Mouse (Mus musculus) hindbrain, embryonic 12.5 days (tissue): ENCODE data around the gene Mast3. TPM values are rescaled to one million over a fixed set of nuclear protein-coding genes. Genes with fewer than 3 reads are reported as not detected.

ENCODE experiments used
- ATAC-seq: fragments of 200-750 bp; cut with Nextera tagmentation; 2 replicates; pipeline ENCODE4 v1.8.0; 2017; ENCODE audit warnings: moderate TSS enrichment; ENCODE audit not compliant: low FRiP score
- H3K27ac ChIP-seq: fragments of 300-500 bp; sonication (generic); 2 replicates; pipeline ENCODE4 v1.5.1; 2016; ENCODE audit warnings: mild to moderate bottlenecking
- H3K27me3 ChIP-seq: fragments of 300-500 bp; sonication (generic); 2 replicates; pipeline ENCODE4 v1.6.1; 2016; ENCODE audit warnings: mild to moderate bottlenecking
- H3K36me3 ChIP-seq: fragments of 300-500 bp; sonication (generic); 2 replicates; pipeline ENCODE4 v1.6.1; 2016; ENCODE audit warnings: mild to moderate bottlenecking
- H3K4me1 ChIP-seq: fragments of 300-500 bp; sonication (generic); 2 replicates; pipeline ENCODE4 v1.6.1; 2016
- H3K4me2 ChIP-seq: fragments of 300-500 bp; sonication (generic); replicated peaks from 2 replicates; pipeline ENCODE4 v1.6.1; 2016; ENCODE audit warnings: mild to moderate bottlenecking
- H3K4me3 ChIP-seq: fragments of 300-500 bp; sonication (generic); 2 replicates; pipeline ENCODE4 v1.5.1; 2016; ENCODE audit warnings: mild to moderate bottlenecking
- H3K9ac ChIP-seq: fragments of 300-500 bp; sonication (generic); 2 replicates; pipeline ENCODE4 v1.6.1; 2016; ENCODE audit warnings: mild to moderate bottlenecking, moderate library complexity
- H3K9me3 ChIP-seq: fragments of 300-500 bp; sonication (generic); replicated peaks from 2 replicates; pipeline ENCODE4 v1.6.1; 2016; ENCODE audit warnings: mild to moderate bottlenecking
- WGBS: fragments of 180-500 bp; shearing (Covaris S2); methylation state at CpG from one replicate; pipeline ENCODE4 v1.1.7; 2016; 5-methylcytosine and 5-hydroxymethylcytosine counted together
- microRNA-seq: library from miRNA; unstranded; fragments of <30 nt; microRNA quantifications from one replicate; pipeline ENCODE4, GENCODE M21; 2017
- polyA plus RNA-seq: library from polyadenylated mRNA; unstranded; fragments of >200 nt; fragmentation: Nextera tagmentation; extraction: Ambion mirVana; gene quantifications from 2 replicates; pipeline ENCODE4 v1.2.1, GENCODE M21; 2016

Gene Mast3
- polyA plus RNA-seq, 1 experiment from 2014 or later = 17.7 TPM

DNA sequence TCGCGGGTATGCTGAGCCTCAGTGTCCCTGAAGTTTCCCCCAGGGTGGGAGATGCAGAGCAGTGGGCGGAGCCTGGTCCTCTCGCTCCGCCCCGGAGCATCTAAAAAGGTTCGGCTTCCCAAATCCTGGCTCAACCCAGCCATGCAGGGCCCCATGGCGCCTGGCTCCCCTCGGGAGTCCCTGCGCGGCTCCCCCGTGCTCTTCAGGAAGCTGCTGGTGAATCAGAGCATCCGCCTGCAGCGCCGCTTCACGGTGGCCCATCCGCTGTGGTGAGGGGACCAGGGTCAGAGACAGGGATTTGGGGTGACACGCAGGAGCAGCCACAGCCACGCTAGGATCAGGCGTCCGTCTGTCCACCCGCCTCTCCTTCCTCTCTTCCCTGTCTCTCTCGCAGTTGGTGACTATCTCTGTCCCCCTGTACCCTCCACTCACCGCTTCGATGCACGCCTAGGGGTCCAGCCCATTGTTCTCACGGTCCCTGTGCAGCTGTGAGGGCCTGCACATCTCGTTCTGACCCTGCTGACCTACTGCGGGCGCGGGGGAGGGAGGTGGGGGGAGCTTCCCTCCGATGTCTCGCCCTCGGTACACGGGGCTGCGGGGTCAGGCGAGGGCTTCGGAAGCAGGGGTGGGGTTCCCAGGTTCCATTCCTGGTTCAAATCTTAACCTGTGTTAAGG lies 61.7 kb downstream of the Mast3 start:
- Histone ChIP-seq H3K27ac (no peak overlapping the region), H3K36me3 (no peaks in the 10 kb centered on the region), H3K4me1 (peaks cover 19% of the 10 kb centered on the region), H3K4me2 (peak overlapping the region; percentile 52), H3K9ac (peak overlapping the region; percentile 37), H3K9me3 (no peaks in the 10 kb centered on the region), H3K4me3 (peak overlapping the region; percentile 29), H3K27me3 (peaks cover 78% of the 10 kb centered on the region)
- 0 out of 2 replicates have a peak, but pooled peaks have one; percentile 34 for ATAC-seq
- WGBS = 3% methylated on average over 38 of the region's 38 CpGs

DNA sequence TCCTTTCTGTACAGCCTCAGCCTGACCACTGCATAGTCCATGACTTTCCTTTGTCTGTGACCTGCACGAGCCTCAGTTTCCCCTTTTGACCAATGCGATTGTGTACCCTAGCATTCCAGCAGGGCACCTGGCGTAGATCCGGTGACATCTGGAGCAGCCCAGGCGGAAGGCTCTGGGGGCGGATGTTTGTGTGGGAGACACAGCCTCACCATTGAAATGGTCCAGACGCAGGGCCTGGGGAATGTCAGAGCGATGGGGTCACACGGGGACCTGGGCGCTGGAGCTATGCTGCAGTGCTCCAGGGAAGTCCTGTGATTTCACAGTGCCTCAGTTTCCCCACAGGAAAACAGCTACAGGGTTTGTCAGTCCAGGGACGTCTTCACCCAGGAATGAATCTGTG lies 62.7 kb downstream of the Mast3 start:
- Histone ChIP-seq H3K36me3 (no peaks in the 10 kb centered on the region), H3K9ac (no peak overlapping the region), H3K27ac (no peak overlapping the region), H3K9me3 (no peaks in the 10 kb centered on the region), H3K4me2 (no peak overlapping the region), H3K27me3 (peaks cover 69% of the 10 kb centered on the region), H3K4me1 (peaks cover 18% of the 10 kb centered on the region), H3K4me3 (no peak overlapping the region)
- WGBS = 72% methylated on average over 11 of the region's 11 CpGs
- ATAC-seq = no peak

DNA sequence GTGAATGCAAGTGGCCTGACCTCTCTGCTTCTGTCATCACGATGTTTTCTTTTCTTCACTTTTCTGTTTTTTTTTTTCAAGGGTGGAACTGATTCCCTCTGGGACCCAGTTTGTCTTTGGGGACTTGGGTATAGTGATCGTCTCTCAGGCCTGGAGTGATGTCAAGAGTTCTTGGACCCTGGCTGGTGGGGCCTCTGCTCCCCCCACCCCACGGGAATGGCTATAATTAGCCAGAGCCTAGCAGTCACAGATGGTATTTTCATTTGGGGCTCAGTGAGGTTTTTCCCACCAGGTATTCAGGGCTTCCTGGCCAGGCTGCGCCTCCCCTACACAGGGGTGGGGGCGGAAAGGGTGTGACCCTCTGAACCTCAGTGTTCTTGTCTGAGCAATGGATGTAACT lies 63.2 kb downstream of the Mast3 start:
- peaks cover 67% of the 10 kb centered on the region for H3K27me3 ChIP-seq
- WGBS = 58% methylated on average over 5 of the region's 5 CpGs
- no peak for ATAC-seq
- no peak overlapping the region for H3K4me3 ChIP-seq
- H3K9me3 ChIP-seq = no peaks in the 10 kb centered on the region
- no peak overlapping the region for H3K27ac ChIP-seq
- no peak overlapping the region for H3K9ac ChIP-seq
- no peak overlapping the region for H3K4me2 ChIP-seq
- H3K36me3 ChIP-seq = no peaks in the 10 kb centered on the region
- H3K4me1 ChIP-seq = peaks cover 16% of the 10 kb centered on the region

- 57% methylated on average over 3 of the region's 3 CpGs for WGBS
- peaks cover 4% of the 10 kb centered on the region; the same call in 1 of the 2 replicates for H3K4me1 ChIP-seq
- no peak overlapping the region for H3K4me2 ChIP-seq
- no peaks in the 10 kb centered on the region for H3K36me3 ChIP-seq
- H3K27me3 ChIP-seq = peaks cover 33% of the 10 kb centered on the region
- no peak overlapping the region for H3K4me3 ChIP-seq
- no peaks in the 10 kb centered on the region for H3K9me3 ChIP-seq
- H3K27ac ChIP-seq = no peak overlapping the region
- H3K9ac ChIP-seq = no peak overlapping the region
- ATAC-seq = no peak
These were observed 66.6 kb downstream of the Mast3 start for GRCm38 (mm10) chr8:70738211-70738610.

- Histone ChIP-seq H3K27me3 (peaks cover 33% of the 10 kb centered on the region), H3K27ac (no peak overlapping the region), H3K9ac (no peak overlapping the region), H3K9me3 (no peaks in the 10 kb centered on the region), H3K4me1 (no peaks in the 10 kb centered on the region), H3K4me3 (no peak overlapping the region), H3K4me2 (no peak overlapping the region), H3K36me3 (no peaks in the 10 kb centered on the region)
- no peak for ATAC-seq
- WGBS = 80% methylated on average over 5 of the region's 5 CpGs
These were observed 67.1 kb downstream of the Mast3 start for GRCm38 (mm10) chr8:70737705-70738104.

DNA sequence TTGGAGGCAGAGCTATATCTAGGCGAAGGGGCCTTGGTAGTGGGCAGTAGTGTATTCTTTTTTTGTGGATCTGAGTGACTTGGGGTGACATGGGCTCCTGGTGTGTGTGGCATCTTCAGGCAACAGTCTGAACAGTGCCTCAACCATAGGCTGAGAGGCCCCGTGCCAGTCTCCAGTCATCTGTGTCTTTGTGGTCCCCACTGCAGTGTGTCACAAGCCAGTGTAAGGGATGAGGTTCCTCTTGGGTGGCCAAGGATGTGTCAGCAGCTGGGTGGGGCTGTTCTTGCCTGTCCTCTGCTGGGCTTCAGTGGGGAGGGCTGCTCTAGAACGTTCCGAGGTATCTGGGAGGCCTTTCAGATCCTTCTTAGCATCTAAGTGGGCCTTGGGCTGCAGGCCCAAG lies 73.9 kb downstream of the Mast3 start:
- WGBS = 84% methylated on average over 4 of the region's 4 CpGs
- Histone ChIP-seq H3K27ac (no peak overlapping the region), H3K27me3 (peaks cover 69% of the 10 kb centered on the region), H3K4me2 (no peak overlapping the region), H3K9ac (no peak overlapping the region), H3K4me1 (peaks cover 5% of the 10 kb centered on the region), H3K4me3 (no peak overlapping the region), H3K36me3 (no peaks in the 10 kb centered on the region), H3K9me3 (no peaks in the 10 kb centered on the region)
- no peak for ATAC-seq

- WGBS = 5% methylated on average over 34 of the region's 34 CpGs
- ATAC-seq = no peak
These were observed 74.9 kb downstream of the Mast3 start for GRCm38 (mm10) chr8:70729808-70730475.

More at GRCm38 (mm10) chr8:70729808-70730475, 74.9 kb downstream of the Mast3 start:
- H3K27ac ChIP-seq = no peak overlapping the region
- peak overlapping the region; percentile 24 for H3K4me3 ChIP-seq
- peaks cover 5% of the 10 kb centered on the region for H3K4me1 ChIP-seq
- H3K27me3 ChIP-seq = peaks cover 72% of the 10 kb centered on the region
- H3K4me2 ChIP-seq = peak overlapping the region; percentile 42
- no peaks in the 10 kb centered on the region for H3K36me3 ChIP-seq
- no peaks in the 10 kb centered on the region for H3K9me3 ChIP-seq
- H3K9ac ChIP-seq = peak overlapping the region; percentile 36; the same call in 1 of the 2 replicates

Small RNAs within 50 kb of the gene (microRNA-seq; reads per million reads assigned to microRNA genes)
- gene Mir7240 = 1.6 reads per million

Other genes with a start within 250 kb of the Mast3 start
- 128 and 138 TPM in 2 replicates for gene Isyna1, start 210.7 kb downstream of the Mast3 start, polyA plus RNA-seq
- 141 and 143 TPM in 2 replicates for gene Ssbp4, start 196.2 kb downstream of the Mast3 start, polyA plus RNA-seq
- 0.79 and 1.1 TPM in 2 replicates for gene Lrrc25, start 188.9 kb downstream of the Mast3 start, polyA plus RNA-seq
- gene Gdf15, start 172.6 kb downstream of the Mast3 start, polyA plus RNA-seq = 0.15 and 0.17 TPM in 2 replicates
- 101 and 125 TPM in 2 replicates for gene Pgpep1, start 144.7 kb downstream of the Mast3 start, polyA plus RNA-seq
- 227 and 231 TPM in 2 replicates for gene Lsm4, start 131.8 kb downstream of the Mast3 start, polyA plus RNA-seq
- 186 and 217 TPM in 2 replicates for gene Jund, start 106.1 kb downstream of the Mast3 start, polyA plus RNA-seq
- 0.05 TPM in 1 of 2 replicates, not detected in the other for gene Iqcn, start 101.6 kb downstream of the Mast3 start, polyA plus RNA-seq
- gene Gm3336, start 86.5 kb downstream of the Mast3 start, polyA plus RNA-seq = not detected in 2 replicates
- gene Pde4c, start 81.3 kb downstream of the Mast3 start, polyA plus RNA-seq = 0.26 and 0.39 TPM in 2 replicates
- gene Rab3a, start 50.4 kb downstream of the Mast3 start, polyA plus RNA-seq = 126 and 134 TPM in 2 replicates
- 38.2 and 38.3 TPM in 2 replicates for gene Mpv17l2, start 44.1 kb downstream of the Mast3 start, polyA plus RNA-seq
- gene Pik3r2, start 28.3 kb downstream of the Mast3 start, polyA plus RNA-seq = 84.5 and 85.5 TPM in 2 replicates
- gene Il12rb1, start 3.4 kb upstream of the Mast3 start, polyA plus RNA-seq = not detected in 2 replicates
- 9.8 and 11.1 TPM in 2 replicates for gene Arrdc2, start 34.7 kb upstream of the Mast3 start, polyA plus RNA-seq
- 22.1 and 23.8 TPM in 2 replicates for gene Kcnn1, start 58.2 kb upstream of the Mast3 start, polyA plus RNA-seq
- gene Ccdc124, start 68.9 kb upstream of the Mast3 start, polyA plus RNA-seq = 131 and 139 TPM in 2 replicates
- gene Slc5a5, start 87.7 kb upstream of the Mast3 start, polyA plus RNA-seq = 0.25 and 0.68 TPM in 2 replicates
- gene Rpl18a, start 92.4 kb upstream of the Mast3 start, polyA plus RNA-seq = 2,266 and 2,767 TPM in 2 replicates
- 60.5 and 60.8 TPM in 2 replicates for gene Map1s, start 100.9 kb upstream of the Mast3 start, polyA plus RNA-seq